In the genomic region with DNA sequence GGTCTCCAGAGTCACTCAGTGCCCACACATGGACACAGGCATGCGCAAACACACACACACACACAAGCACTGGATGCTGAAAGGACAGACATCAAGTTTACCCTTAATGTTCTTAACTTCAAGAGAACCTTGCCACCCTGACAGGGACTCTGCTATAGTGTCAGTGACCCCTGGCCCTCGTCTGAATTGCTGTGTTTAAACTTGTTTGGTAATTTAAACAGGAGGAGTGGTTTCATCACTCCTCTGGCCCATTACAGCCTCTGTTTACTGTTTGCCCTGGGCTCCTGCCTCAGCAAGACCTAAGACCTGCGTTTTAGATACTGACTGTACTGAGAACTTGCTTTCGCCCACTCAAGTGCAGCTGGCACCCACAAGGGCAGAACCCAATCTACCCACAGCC, we compare ENCODE assay signal across 24 mouse cellular contexts.
DNase-seq lines count a peak whose midpoint lies in the region; ATAC-seq and TF ChIP-seq lines count a peak whose summit lies in the region.
"Had no signal": no experiment of that assay in that cellular context is flagged by ENCODE, and none has a peak within 500 bp of the region (broad histone marks: within the 10 kb centered on the region; RNA-seq: fewer than 3 reads in every experiment).

No protein-coding gene starts in this region.

- no peaks in the 10 kb centered on the region for H3K36me3 ChIP-seq in intestine, embryonic 15.5 days
- H3K36me3 ChIP-seq in intestine, embryonic 16.5 days (ENCODE audit: control insufficient read depth, insufficient read depth, low read length): no peaks in the 10 kb centered on the region
- H3K36me3 ChIP-seq in liver, embryonic 14.5 days (replicated peaks; ENCODE audit: control insufficient read depth, insufficient read depth, low read depth): no peaks in the 10 kb centered on the region
- H3K36me3 ChIP-seq: embryonic facial prominence, embryonic 15.5 days; heart, embryonic 12.5 days; limb, embryonic 10.5 days had no signal

- H3K4me3 ChIP-seq in intestine, embryonic 15.5 days (replicated peaks): no peak overlapping the region
- H3K4me3 ChIP-seq in intestine, embryonic 16.5 days (ENCODE audit: low read length): no peak overlapping the region
- H3K4me3 ChIP-seq in liver, embryonic 14.5 days (ENCODE audit: insufficient read depth in 1 of 2, low read depth in 2 of 2, low read length in 2 of 2): no peak overlapping the region
- H3K4me3 ChIP-seq: embryonic facial prominence, embryonic 15.5 days; heart, embryonic 12.5 days; limb, embryonic 10.5 days; megakaryocyte, embryonic 14.5 days had no signal

- no peak overlapping the region for H3K27ac ChIP-seq in intestine, embryonic 15.5 days
- no peak overlapping the region for H3K27ac ChIP-seq in intestine, embryonic 16.5 days (ENCODE audit: low read length)
- H3K27ac ChIP-seq in liver, embryonic 14.5 days: no peak overlapping the region
- H3K27ac ChIP-seq: embryonic facial prominence, embryonic 15.5 days; limb, embryonic 10.5 days had no signal

- H3K27me3 ChIP-seq in intestine, embryonic 15.5 days (replicated peaks): no peaks in the 10 kb centered on the region
- no peaks in the 10 kb centered on the region for H3K27me3 ChIP-seq in intestine, embryonic 16.5 days (replicated peaks; ENCODE audit: control insufficient read depth, insufficient read depth, low read length)
- H3K27me3 ChIP-seq in liver, embryonic 14.5 days (ENCODE audit: control insufficient read depth, insufficient read depth, low read length): no peaks in the 10 kb centered on the region
- H3K27me3 ChIP-seq: embryonic facial prominence, embryonic 15.5 days; heart, embryonic 12.5 days had no signal

- no peak for TF ChIP-seq EP300 in liver, embryonic 14.5 days (IDR thresholded peaks at IDR 0.05; ENCODE audit: low read depth)

- no peaks in the 10 kb centered on the region for H3K9me3 ChIP-seq in intestine, embryonic 15.5 days
- H3K9me3 ChIP-seq in intestine, embryonic 16.5 days (ENCODE audit: control insufficient read depth, low read length): no peaks in the 10 kb centered on the region
- no peaks in the 10 kb centered on the region for H3K9me3 ChIP-seq in liver, embryonic 14.5 days (ENCODE audit: control insufficient read depth, low read length)
- H3K9me3 ChIP-seq: embryonic facial prominence, embryonic 15.5 days; heart, embryonic 12.5 days; limb, embryonic 10.5 days had no signal

- H3K9ac ChIP-seq in intestine, embryonic 15.5 days: no peak overlapping the region
- H3K9ac ChIP-seq in intestine, embryonic 16.5 days (ENCODE audit: low read depth, low read length): no peak overlapping the region
- H3K9ac ChIP-seq in liver, embryonic 14.5 days (replicated peaks): no peak overlapping the region
- H3K9ac ChIP-seq: embryonic facial prominence, embryonic 15.5 days; heart, embryonic 12.5 days had no signal

- TF ChIP-seq CTCF in liver, embryonic 14.5 days (IDR thresholded peaks at IDR 0.05; ENCODE audit: low read depth): no peak

- WGBS in intestine, embryonic 15.5 days: 46% methylated on average over 4 of the region's 4 CpGs
- WGBS in intestine, embryonic 16.5 days: 51% methylated on average over 4 of the region's 4 CpGs
- WGBS in liver, embryonic 14.5 days (ENCODE audit: insufficient replicate concordance): 54% methylated on average over 4 of the region's 4 CpGs

- 0 out of 2 replicates have a peak, but pooled peaks have one; percentile 20 for ATAC-seq in intestine, embryonic 15.5 days
- no peak for ATAC-seq in intestine, embryonic 16.5 days
- 0 out of 2 replicates have a peak, but pooled peaks have one; percentile 31 for ATAC-seq in liver, embryonic 14.5 days (ENCODE audit: insufficient read depth)
- ATAC-seq: forebrain, embryonic 16.5 days; midbrain, embryonic 16.5 days had no signal

- DNase-seq in urinary bladder, postnatal 36 days (ENCODE audit: low spot score in 2 of 2): peak; percentile 12 to 25
- DNase-seq in urinary bladder, adult 2 months (ENCODE audit: low spot score): no peak
- DNase-seq in liver, embryonic 14.5 days (ENCODE audit: low read depth in 3 of 3, low spot score in 3 of 3): peak in 2 of 3 experiments; percentile 4 to 16
- no peak for DNase-seq in cerebellum, postnatal 10 days
- DNase-seq in left cerebral cortex, adult 18-20 months (ENCODE audit: low spot score in 2 of 2): no peak
- DNase-seq: adrenal gland, adult 8-10 months; cerebellum, adult 2 months; cerebellum, postnatal 36 days; heart, postnatal 10 days; kidney, adult 18-20 months; kidney, postnatal 4 days; layer of hippocampus, adult 9-11 months; right cerebral cortex, adult 18-20 months; right cerebral cortex, postnatal 4 days; thymus, adult 2 months; thymus, postnatal 4 days had no signal

- no peak overlapping the region for H3K4me2 ChIP-seq in intestine, embryonic 15.5 days (replicated peaks)
- no peak overlapping the region for H3K4me2 ChIP-seq in intestine, embryonic 16.5 days (ENCODE audit: low read depth, low read length)
- H3K4me2 ChIP-seq in liver, embryonic 14.5 days (ENCODE audit: low read depth): no peak overlapping the region
- H3K4me2 ChIP-seq: embryonic facial prominence, embryonic 15.5 days; heart, embryonic 12.5 days had no signal

- peaks cover 13% of the 10 kb centered on the region for H3K4me1 ChIP-seq in intestine, embryonic 15.5 days (replicated peaks)
- peaks cover 13% of the 10 kb centered on the region; the same call in 1 of the 2 replicates for H3K4me1 ChIP-seq in intestine, embryonic 16.5 days (ENCODE audit: control insufficient read depth, insufficient read depth, low read length)
- H3K4me1 ChIP-seq in liver, embryonic 14.5 days (replicated peaks; ENCODE audit: control insufficient read depth in 2 of 2, insufficient read depth in 2 of 2, low read length in 1 of 2): peaks cover 0 to 17% of the 10 kb centered on the region in 2 experiments; a peak in 2 of 4 replicates

Comparison
In these comparisons a context has a peak if more than half of its experiments do, and no peak if none do; other contexts are left out.
1. DNase-seq: peak in urinary bladder, postnatal 36 days (2 of 2) and liver, embryonic 14.5 days (2 of 3); none in urinary bladder, adult 2 months (single experiment), cerebellum, postnatal 10 days (0 of 2) and left cerebral cortex, adult 18-20 months (0 of 2).